Mouse (Mus musculus): ENCODE results near the gene Plekhm3. TPM values are rescaled to one million over a fixed set of nuclear protein-coding genes. Genes with fewer than 3 reads are reported as not detected.

Gene Plekhm3
- polyA plus RNA-seq, 1 experiment from 2014 or later: 6.5 TPM

DNA sequence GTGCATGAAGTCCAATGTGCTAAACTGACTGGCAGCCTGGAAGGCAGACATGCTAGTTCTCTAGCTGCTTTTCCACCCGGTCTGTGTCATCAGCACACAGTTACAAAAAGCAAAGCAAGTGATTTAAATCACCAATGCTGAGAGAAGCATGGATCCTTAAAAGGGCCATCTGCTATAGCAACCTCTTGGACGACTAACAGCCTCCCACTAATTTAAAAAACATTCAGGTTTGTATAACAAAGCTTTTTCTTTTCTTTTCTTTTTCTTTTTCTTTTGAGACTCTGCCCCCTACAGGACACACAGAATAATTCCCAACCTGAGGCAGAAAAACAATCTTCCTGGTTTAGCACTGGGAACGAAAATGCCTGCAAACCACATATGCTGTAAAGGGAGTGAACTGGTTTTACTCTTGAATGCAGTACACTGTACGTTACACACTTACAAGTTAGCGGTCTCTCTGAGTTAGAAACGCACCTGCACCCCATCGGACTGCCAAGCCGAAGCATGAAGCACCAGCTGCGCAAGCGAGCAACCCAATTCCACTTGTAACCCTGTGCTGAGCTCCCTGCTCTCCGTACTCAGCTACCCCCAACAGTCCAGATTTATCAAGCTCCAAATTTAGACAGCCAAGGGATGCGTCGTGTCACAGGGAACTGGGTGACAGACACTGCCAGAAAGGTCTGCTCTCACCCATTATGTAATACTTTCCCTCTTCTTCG lies 37.7 kb downstream of the Plekhm3 start:
- no peak overlapping the region for H3K27ac ChIP-seq (ENCODE audit: low read depth, low read length)
- no peak overlapping the region for H3K4me3 ChIP-seq (ENCODE audit: low read depth, low read length)
- WGBS: 44% methylated on average over 14 of the region's 14 CpGs
- H3K9ac ChIP-seq (ENCODE audit: low read length): no peak overlapping the region
- H3K36me3 ChIP-seq (ENCODE audit: control insufficient read depth, insufficient read depth, low read length): no peaks in the 10 kb centered on the region
- H3K27me3 ChIP-seq (ENCODE audit: control insufficient read depth, insufficient read depth, low read length): peaks cover 23% of the 10 kb centered on the region
- H3K9me3 ChIP-seq (ENCODE audit: control insufficient read depth, low read length): no peaks in the 10 kb centered on the region
- DNase-seq (ENCODE audit: low spot score) (no peak), ATAC-seq (replicated peaks; ENCODE audit: low FRiP score) (no peak)
- peaks cover 9% of the 10 kb centered on the region for H3K4me1 ChIP-seq (replicated peaks; ENCODE audit: control insufficient read depth, insufficient read depth, low read length)
- no peak overlapping the region for H3K4me2 ChIP-seq (ENCODE audit: low read depth, low read length, severe bottlenecking)

DNA sequence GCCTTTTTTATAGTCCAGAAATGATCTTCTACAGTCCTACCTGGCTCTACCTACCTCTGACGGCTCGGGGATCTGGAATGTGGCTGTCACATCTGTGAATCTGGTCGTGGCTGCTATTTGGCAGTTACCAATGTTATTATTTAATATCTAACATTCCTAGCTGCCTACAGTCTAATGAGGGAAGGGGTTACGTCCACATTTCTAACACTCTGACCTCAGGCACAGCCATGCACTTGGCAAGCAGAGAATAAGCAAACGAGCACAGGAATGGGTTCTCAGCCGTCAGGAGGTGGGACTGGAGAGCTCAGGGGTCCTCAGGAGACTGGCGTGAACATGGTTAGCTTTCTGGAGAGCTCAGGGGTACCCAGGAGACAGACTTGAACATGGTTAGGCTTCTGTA lies 38.7 kb downstream of the Plekhm3 start:
- Histone ChIP-seq H3K9me3 (ENCODE audit: control insufficient read depth, low read length) (no peaks in the 10 kb centered on the region), H3K4me1 (replicated peaks; ENCODE audit: control insufficient read depth, insufficient read depth, low read length) (peaks cover 9% of the 10 kb centered on the region), H3K4me3 (ENCODE audit: low read depth, low read length) (no peak overlapping the region), H3K9ac (ENCODE audit: low read length) (no peak overlapping the region), H3K36me3 (ENCODE audit: control insufficient read depth, insufficient read depth, low read length) (no peaks in the 10 kb centered on the region), H3K4me2 (ENCODE audit: low read depth, low read length, severe bottlenecking) (no peak overlapping the region), H3K27me3 (ENCODE audit: control insufficient read depth, insufficient read depth, low read length) (peaks cover 26% of the 10 kb centered on the region), H3K27ac (ENCODE audit: low read depth, low read length) (no peak overlapping the region)
- WGBS: 54% methylated on average over 7 of the region's 7 CpGs
- ATAC-seq (replicated peaks; ENCODE audit: low FRiP score) (no peak), DNase-seq (ENCODE audit: low spot score) (no peak)

DNA sequence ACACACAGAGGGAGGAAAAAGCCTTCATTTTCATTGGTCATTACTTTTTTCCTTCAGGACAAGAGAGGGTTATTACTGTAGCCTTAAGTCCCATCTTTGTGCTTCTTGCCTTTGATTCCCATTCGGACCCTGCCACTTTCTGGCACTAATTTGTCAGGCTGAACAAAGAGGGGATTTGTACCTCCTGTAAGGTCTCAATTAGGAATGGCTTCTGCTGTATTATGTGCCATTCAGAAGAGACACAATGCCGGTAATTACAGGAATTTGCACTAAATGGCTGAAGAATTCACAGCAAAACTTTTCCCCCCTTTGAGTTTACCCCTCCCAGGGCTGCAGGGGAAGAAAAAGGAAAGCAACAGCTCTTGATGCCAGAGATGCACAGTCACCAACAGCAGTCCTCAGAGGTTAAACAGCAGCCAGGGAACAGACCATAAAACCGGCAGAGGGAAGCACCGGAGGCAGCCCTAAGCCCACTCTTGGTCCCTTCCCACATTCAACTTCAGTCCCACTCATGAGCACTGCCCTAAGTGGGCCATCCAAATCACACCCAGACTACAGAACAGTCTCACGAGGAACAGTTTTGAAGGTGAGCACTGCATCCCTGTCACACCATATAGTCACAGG lies 39.6 kb downstream of the Plekhm3 start:
- no peak overlapping the region for H3K9ac ChIP-seq (ENCODE audit: low read length)
- H3K36me3 ChIP-seq (ENCODE audit: control insufficient read depth, insufficient read depth, low read length): no peaks in the 10 kb centered on the region
- peaks cover 9% of the 10 kb centered on the region for H3K4me1 ChIP-seq (replicated peaks; ENCODE audit: control insufficient read depth, insufficient read depth, low read length)
- no peak overlapping the region for H3K4me3 ChIP-seq (ENCODE audit: low read depth, low read length)
- H3K27me3 ChIP-seq (ENCODE audit: control insufficient read depth, insufficient read depth, low read length): peaks cover 26% of the 10 kb centered on the region
- H3K9me3 ChIP-seq (ENCODE audit: control insufficient read depth, low read length): no peaks in the 10 kb centered on the region
- no peak overlapping the region for H3K4me2 ChIP-seq (ENCODE audit: low read depth, low read length, severe bottlenecking)
- no peak overlapping the region for H3K27ac ChIP-seq (ENCODE audit: low read depth, low read length)
- ATAC-seq (replicated peaks; ENCODE audit: low FRiP score) (peak; percentile 89), DNase-seq (ENCODE audit: low spot score) (peak; percentile 66)
- 6% methylated on average over 5 of the region's 5 CpGs for WGBS

DNA sequence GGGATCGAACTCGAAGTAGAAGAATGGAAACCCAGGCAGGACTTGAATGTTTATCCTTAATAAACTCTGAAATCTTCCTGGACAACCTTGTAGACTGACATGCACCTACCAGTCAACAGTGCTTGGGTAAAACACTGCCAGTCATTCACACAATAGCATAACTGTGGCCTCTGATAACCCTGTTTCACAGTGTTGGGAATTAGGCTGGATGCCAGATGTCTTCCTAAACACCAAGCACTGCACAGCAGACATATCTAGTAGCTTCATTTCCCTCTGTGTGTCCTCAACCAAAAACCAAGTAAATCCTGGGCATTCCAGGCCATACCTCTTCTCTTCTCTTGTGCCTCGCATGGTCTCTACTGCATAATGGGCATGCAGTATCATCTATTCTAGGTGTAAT lies 42.3 kb downstream of the Plekhm3 start:
- no peak for ATAC-seq (replicated peaks; ENCODE audit: low FRiP score)
- no peak for DNase-seq (ENCODE audit: low spot score)

DNA sequence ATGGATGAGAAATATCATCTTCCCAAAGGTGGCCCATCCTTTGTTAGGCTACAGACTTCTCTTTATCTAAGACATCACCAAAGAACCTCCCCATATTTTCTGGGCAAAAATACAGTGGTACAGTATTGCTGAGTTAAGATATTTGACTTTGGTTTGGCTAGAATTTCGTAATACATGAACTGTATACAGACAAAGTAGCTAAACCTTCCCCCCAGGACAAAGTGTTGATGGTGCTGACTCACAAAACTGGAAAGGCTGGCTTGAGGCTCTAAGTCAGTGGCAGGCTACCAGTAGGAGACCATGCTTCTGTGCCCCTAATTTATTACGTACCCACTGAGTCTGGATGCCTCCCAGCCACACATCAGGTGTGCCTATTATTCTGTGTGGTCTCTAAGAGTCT lies 48.9 kb downstream of the Plekhm3 start:
- ATAC-seq (replicated peaks; ENCODE audit: low FRiP score) (no peak), DNase-seq (ENCODE audit: low spot score) (no peak)
- Histone ChIP-seq H3K4me1 (replicated peaks; ENCODE audit: control insufficient read depth, insufficient read depth, low read length) (no peaks in the 10 kb centered on the region), H3K9me3 (ENCODE audit: control insufficient read depth, low read length) (no peaks in the 10 kb centered on the region), H3K27ac (ENCODE audit: low read depth, low read length) (no peak overlapping the region), H3K36me3 (ENCODE audit: control insufficient read depth, insufficient read depth, low read length) (no peaks in the 10 kb centered on the region), H3K27me3 (ENCODE audit: control insufficient read depth, insufficient read depth, low read length) (0 out of 2 replicates have a peak, but pooled peaks cover 2% of the 10 kb centered on the region), H3K4me3 (ENCODE audit: low read depth, low read length) (no peak overlapping the region), H3K4me2 (ENCODE audit: low read depth, low read length, severe bottlenecking) (no peak overlapping the region), H3K9ac (ENCODE audit: low read length) (no peak overlapping the region)
- WGBS: 89% methylated on average over 2 of the region's 2 CpGs

More for the DNA sequence above, 42.3 kb downstream of the Plekhm3 start:
- Histone ChIP-seq H3K36me3 (ENCODE audit: control insufficient read depth, insufficient read depth, low read length) (no peaks in the 10 kb centered on the region), H3K9ac (ENCODE audit: low read length) (no peak overlapping the region), H3K9me3 (ENCODE audit: control insufficient read depth, low read length) (no peaks in the 10 kb centered on the region), H3K27me3 (ENCODE audit: control insufficient read depth, insufficient read depth, low read length) (peaks cover 24% of the 10 kb centered on the region), H3K4me3 (ENCODE audit: low read depth, low read length) (no peak overlapping the region), H3K4me1 (replicated peaks; ENCODE audit: control insufficient read depth, insufficient read depth, low read length) (peaks cover 9% of the 10 kb centered on the region), H3K4me2 (ENCODE audit: low read depth, low read length, severe bottlenecking) (no peak overlapping the region), H3K27ac (ENCODE audit: low read depth, low read length) (no peak overlapping the region)
- 91% methylated on average over 3 of the region's 3 CpGs for WGBS

DNA sequence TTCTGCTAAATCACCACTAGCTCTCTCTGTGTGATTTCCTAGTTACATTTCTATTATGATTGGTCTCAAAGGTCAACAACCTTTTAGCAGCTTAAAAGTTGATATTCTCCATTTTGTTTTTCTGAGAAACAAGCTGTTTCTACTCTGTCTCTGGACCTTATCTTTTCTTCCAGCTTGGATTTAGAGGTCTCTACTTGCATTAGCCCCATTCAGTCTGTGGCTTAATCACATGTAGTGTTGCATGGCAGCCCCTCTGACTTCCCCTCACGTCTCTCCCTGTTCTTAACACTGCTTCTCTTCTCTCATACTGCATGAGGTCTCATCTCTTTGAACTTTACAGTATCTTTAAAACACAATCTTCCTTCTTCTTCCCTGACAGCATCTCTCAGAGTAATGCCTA lies 50.4 kb downstream of the Plekhm3 start:
- WGBS: 65% methylated on average over 1 of the region's 1 CpGs
- H3K4me3 ChIP-seq (ENCODE audit: low read depth, low read length): no peak overlapping the region
- 0 out of 2 replicates have a peak, but pooled peaks cover 2% of the 10 kb centered on the region for H3K27me3 ChIP-seq (ENCODE audit: control insufficient read depth, insufficient read depth, low read length)
- no peak overlapping the region for H3K9ac ChIP-seq (ENCODE audit: low read length)
- H3K9me3 ChIP-seq (ENCODE audit: control insufficient read depth, low read length): no peaks in the 10 kb centered on the region
- ATAC-seq (replicated peaks; ENCODE audit: low FRiP score) (no peak), DNase-seq (ENCODE audit: low spot score) (no peak)
- H3K4me2 ChIP-seq (ENCODE audit: low read depth, low read length, severe bottlenecking): no peak overlapping the region
- H3K36me3 ChIP-seq (ENCODE audit: control insufficient read depth, insufficient read depth, low read length): no peaks in the 10 kb centered on the region
- H3K27ac ChIP-seq (ENCODE audit: low read depth, low read length): no peak overlapping the region
- H3K4me1 ChIP-seq (replicated peaks; ENCODE audit: control insufficient read depth, insufficient read depth, low read length): no peaks in the 10 kb centered on the region

DNA sequence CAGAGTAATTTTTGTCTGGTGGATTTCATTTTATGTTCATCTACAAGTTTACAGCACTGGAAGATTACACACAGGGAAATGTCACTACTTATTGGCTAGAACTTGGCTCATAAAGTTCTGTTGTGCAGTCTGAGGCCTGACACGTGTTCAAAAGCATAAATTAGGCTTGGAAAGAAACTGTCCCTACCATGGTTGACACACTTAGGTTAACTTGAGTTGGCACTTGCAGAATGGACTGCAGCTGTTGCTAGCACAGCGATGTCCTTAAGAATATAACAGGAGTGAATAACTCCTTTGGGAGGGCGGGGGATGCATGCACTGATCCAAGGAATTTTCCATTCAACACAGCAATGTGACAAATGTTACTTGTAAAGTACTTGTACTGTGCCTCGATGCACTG lies 53.2 kb downstream of the Plekhm3 start:
- Histone ChIP-seq H3K4me3 (ENCODE audit: low read depth, low read length) (no peak overlapping the region), H3K4me1 (replicated peaks; ENCODE audit: control insufficient read depth, insufficient read depth, low read length) (no peaks in the 10 kb centered on the region), H3K27ac (ENCODE audit: low read depth, low read length) (no peak overlapping the region), H3K9ac (ENCODE audit: low read length) (no peak overlapping the region), H3K4me2 (ENCODE audit: low read depth, low read length, severe bottlenecking) (no peak overlapping the region), H3K9me3 (ENCODE audit: control insufficient read depth, low read length) (no peaks in the 10 kb centered on the region), H3K27me3 (ENCODE audit: control insufficient read depth, insufficient read depth, low read length) (no peaks in the 10 kb centered on the region), H3K36me3 (ENCODE audit: control insufficient read depth, insufficient read depth, low read length) (no peaks in the 10 kb centered on the region)
- no peak for DNase-seq (ENCODE audit: low spot score)
- ATAC-seq (replicated peaks; ENCODE audit: low FRiP score): no peak
- WGBS: 88% methylated on average over 4 of the region's 4 CpGs

DNA sequence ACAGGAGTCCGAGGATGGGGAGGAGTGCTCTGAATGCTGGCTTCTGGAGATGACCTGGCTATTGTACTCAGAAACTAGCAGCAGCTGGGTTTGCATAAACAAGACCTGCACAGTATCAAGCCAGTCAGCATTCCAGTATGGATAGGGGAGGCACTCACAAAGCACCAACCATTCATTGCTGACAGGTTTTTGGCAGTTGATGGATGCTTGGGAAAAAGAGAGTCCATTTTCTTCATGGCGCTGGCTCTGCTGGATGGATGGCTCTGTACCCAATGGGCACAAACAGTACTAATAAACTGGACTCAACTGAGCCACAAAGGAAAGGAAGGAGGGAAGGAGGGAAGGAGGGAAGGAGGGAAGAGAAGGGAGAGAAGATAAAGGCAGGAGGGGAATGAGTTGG lies 53.8 kb downstream of the Plekhm3 start:
- Histone ChIP-seq H3K36me3 (ENCODE audit: control insufficient read depth, insufficient read depth, low read length) (no peaks in the 10 kb centered on the region), H3K4me3 (ENCODE audit: low read depth, low read length) (no peak overlapping the region), H3K4me1 (replicated peaks; ENCODE audit: control insufficient read depth, insufficient read depth, low read length) (no peaks in the 10 kb centered on the region), H3K9ac (ENCODE audit: low read length) (no peak overlapping the region), H3K27ac (ENCODE audit: low read depth, low read length) (no peak overlapping the region), H3K4me2 (ENCODE audit: low read depth, low read length, severe bottlenecking) (no peak overlapping the region), H3K27me3 (ENCODE audit: control insufficient read depth, insufficient read depth, low read length) (no peaks in the 10 kb centered on the region), H3K9me3 (ENCODE audit: control insufficient read depth, low read length) (no peaks in the 10 kb centered on the region)
- DNase-seq (ENCODE audit: low spot score): no peak
- 85% methylated on average over 2 of the region's 2 CpGs for WGBS
- no peak for ATAC-seq (replicated peaks; ENCODE audit: low FRiP score)

DNA sequence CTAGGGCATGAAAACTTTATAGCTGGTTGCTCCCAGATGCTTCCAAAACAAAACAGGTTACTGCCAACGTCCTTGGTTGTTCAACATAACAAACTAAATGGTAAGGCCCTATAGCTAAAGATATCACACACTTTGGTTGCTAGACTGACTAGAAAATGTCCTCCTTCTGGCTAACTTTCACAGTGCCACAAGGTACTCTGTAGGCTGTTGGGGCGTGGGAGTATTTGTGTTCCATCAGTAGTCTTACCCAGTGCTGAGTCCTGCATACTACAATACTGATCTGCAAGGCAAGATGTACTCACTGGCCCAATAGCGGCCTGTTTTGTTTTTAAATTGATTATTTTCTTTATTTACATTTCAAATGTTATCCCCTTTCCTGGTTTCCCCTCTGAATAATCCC lies 56.9 kb downstream of the Plekhm3 start:
- 83% methylated on average over 3 of the region's 3 CpGs for WGBS
- no peak overlapping the region for H3K4me2 ChIP-seq (ENCODE audit: low read depth, low read length, severe bottlenecking)

More for the DNA sequence above, 56.9 kb downstream of the Plekhm3 start:
- H3K4me1 ChIP-seq (replicated peaks; ENCODE audit: control insufficient read depth, insufficient read depth, low read length): no peaks in the 10 kb centered on the region
- H3K27me3 ChIP-seq (ENCODE audit: control insufficient read depth, insufficient read depth, low read length): no peaks in the 10 kb centered on the region
- ATAC-seq (replicated peaks; ENCODE audit: low FRiP score): no peak
- H3K27ac ChIP-seq (ENCODE audit: low read depth, low read length): no peak overlapping the region
- H3K36me3 ChIP-seq (ENCODE audit: control insufficient read depth, insufficient read depth, low read length): no peaks in the 10 kb centered on the region
- no peak for DNase-seq (ENCODE audit: low spot score)
- H3K4me3 ChIP-seq (ENCODE audit: low read depth, low read length): no peak overlapping the region
- no peaks in the 10 kb centered on the region for H3K9me3 ChIP-seq (ENCODE audit: control insufficient read depth, low read length)
- H3K9ac ChIP-seq (ENCODE audit: low read length): no peak overlapping the region

All from forebrain, embryonic 11.5 days (tissue).